Mouse (Mus musculus) lung, adult 2 months (tissue): ENCODE results near the gene Vav3.

Experiments used
- CTCF ChIP-seq: fragments of 200-500 bp; IDR thresholded peaks from 2 replicates; pipeline ENCODE4 v1.5.1; 2011; ENCODE audit warnings: mild to moderate bottlenecking, low read length, control low read depth; ENCODE audit not compliant: insufficient read depth
- POLR2A ChIP-seq: fragments of 200-500 bp; IDR thresholded peaks from 2 replicates; pipeline ENCODE4 v1.6.1; 2011; ENCODE audit warnings: low read depth, mild to moderate bottlenecking, control low read depth, low read length, borderline replicate concordance; ENCODE audit errors: extremely low read depth

GRCm38 (mm10) chr3:109322225-109322624 lies 18.2 kb upstream of the Vav3 start:
- TF ChIP-seq CTCF (no peak), POLR2A (no peak)
